Mouse (Mus musculus) cerebellum, adult 9-10 months (tissue): ENCODE results near the gene Hdac11.
"Not testable (repeated sequence)": the region's sequence is repeated elsewhere in the genome, so short reads cannot be mapped to it uniquely, and the experiment has no call there.

Source experiments
- DNase-seq: peaks from one replicate; pipeline ENCODE4 v3.0.0; 2022

Gene Hdac11

GRCm38 (mm10) chr6:91209780-91210179, 53.3 kb downstream of the Hdac11 start:
- DNase-seq = no peak

- no peak for DNase-seq
Measured at GRCm38 (mm10) chr6:91210852-91211251, 54.4 kb downstream of the Hdac11 start.

DNA sequence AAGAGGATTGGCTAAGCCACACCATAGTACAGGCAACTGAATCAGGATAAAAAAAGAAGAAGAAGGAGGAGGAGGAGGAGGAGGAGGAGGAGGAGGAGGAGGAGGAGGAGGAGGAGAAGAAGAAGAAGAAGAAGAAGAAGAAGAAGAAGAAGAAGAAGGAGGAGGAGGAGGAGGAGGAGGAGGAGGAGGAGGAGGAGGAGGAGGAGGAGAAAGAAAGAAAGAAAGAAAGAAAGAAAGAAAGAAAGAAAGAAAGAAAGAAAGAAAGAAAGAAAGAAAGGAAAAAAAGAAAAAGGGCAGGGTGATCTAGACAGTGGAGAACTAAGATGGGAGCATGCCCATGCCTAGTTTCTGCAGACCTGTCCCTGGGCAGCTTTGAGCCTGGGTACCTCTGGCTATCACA, 55.7 kb downstream of the Hdac11 start, which contains the start of gene Fbln2:
Gene Fbln2 (plus strand): TSS at position 301 of the 400 bp plus-strand sequence.
- DNase-seq = not testable (repeated sequence)

- no peak for DNase-seq
Measured at GRCm38 (mm10) chr6:91212571-91212970, 56.1 kb downstream of the Hdac11 start.

DNA sequence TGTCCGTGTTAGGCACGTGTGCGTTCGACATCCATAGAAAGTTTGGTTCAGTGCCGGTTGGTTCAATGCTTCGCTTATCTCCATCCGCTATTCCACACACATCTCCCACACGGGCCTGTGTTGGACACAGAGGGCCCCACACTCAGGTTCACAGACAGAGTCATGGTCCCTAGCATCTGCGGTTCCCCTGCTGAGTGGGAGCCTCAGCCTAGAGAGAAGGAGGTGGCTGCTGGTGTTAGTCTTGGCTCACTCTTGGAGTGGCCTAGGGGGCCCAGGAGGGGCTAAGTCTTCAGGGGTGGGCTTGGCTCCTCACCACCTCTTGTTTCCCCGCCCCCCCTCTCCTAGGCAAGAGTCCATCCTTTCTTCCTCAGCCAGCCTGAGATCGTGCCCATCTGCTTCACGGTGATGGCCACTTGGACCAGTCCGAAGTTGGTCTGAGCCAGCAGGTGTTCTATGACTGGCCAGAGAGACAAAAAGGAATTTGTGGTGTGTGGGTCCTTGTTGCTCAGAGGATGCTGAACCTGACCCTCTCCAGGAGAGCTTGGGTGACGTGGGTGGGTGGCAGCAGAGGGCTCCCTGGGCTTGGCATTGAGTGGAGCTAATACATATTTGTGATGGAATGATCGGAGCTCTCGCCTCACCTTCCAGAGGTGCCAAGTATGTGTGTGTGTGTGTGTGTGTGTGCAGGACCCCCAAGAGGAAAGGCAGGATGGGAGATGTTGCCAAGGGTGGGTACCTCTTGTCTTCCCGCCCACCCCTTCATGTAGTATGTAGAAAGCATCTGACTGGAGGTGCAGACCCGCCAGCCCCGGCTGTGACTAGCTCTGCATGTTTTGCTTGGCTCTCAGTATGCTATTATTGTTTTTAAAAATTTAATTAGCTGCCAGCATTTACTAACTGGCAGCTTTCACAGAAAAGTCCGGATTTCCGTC, 57.1 kb downstream of the Hdac11 start:
- no peak for DNase-seq

DNA sequence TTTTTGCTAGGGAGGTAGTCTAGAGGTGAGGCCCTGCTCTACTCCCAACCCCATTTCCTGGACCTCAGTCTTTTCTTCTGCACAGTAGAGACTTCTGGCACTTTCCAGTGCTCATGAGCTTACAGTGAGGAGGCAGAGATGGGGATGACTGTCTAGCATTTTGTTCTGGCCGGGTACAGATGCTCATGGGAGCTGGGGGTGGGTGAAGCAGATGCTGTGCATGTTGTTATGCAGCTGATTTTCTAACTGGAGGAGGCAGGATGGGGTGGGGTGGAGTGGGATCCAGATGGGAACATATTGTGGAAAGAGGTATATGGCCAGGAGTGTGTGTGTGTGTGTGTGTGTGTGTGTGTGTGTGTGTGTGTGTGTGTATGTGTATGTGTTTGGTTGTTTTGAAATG, 59.0 kb downstream of the Hdac11 start:
- no peak for DNase-seq

DNA sequence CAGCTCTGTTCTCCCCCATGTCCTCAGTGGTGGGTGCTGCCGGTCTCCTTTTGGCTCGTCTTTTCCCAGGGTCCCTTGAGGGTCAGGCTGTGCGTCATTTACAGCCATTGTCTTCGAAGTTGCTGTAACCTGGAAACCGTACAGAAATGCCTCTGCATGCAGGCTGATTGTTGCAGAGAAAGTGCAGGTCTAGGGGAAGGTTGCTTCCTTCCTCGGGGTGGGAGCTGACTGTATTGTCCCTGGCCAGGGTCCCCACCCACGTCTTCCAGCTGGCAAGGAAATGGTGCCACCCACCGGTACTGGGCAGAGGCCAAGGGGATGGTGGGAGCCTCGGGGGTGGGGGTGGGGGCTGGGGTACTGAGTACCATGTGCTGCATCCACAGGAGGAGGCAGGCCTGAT, 62.0 kb downstream of the Hdac11 start:
- DNase-seq = no peak

DNA sequence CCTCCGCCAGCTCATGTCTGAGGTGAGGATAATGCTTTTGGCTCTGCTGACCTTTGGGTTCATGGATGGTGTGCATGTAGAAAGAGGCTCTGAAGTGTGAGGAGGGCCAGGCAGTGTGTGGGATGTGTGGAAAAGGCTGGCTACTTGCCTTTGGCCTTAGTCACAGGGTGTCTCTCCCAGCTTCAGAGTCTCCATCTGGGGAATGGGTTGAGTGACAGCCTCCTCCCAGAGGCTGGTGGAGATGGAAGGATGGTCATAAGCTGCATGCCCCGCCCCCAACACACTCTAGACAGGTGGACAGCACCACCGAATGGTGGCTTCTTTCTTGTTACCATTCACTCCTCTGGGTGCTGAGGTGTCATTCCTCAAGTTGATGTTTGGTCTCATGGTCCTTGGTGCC, 62.4 kb downstream of the Hdac11 start:
- DNase-seq = no peak

DNA sequence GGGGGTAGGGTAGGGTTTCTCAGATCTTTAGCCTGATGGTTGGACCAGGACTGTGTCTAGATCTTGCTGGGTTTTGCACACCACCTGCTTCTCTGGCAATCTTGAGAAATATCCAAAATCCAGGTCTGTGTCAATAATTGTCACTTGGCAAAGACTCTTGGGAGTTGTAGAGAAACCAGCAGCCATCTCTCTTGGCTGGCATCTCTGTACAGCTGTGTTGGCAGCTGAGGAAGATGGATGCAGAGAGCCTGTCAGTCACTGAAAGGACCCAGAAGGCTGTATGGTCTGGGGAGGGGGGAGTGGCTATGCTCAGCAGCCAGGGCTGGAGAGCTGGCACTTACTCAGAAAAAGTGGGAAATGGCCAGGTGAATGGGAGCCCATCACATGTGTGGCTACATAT, 63.6 kb downstream of the Hdac11 start:
- no peak for DNase-seq

GRCm38 (mm10) chr6:91221094-91221493, 64.6 kb downstream of the Hdac11 start:
- no peak for DNase-seq

GRCm38 (mm10) chr6:91222694-91223346, 66.4 kb downstream of the Hdac11 start:
- no peak for DNase-seq
